Mouse (Mus musculus) heart, postnatal 10 days (tissue): Measurements from ENCODE around the gene A930017K11Rik. TPM values are rescaled to one million over a fixed set of nuclear protein-coding genes. Genes with fewer than 3 reads are reported as not detected.

Source experiments
- DNase-seq, 2 experiments: peaks; one replicate each; pipeline ENCODE4 v3.0.0; 2021
- intact Hi-C: fragments of 180-260 bp; cut with DNase I; formaldehyde crosslinking; loops from one replicate; pipeline ENCODE4 v1.15.1; 2025
- total RNA-seq, 2 experiments: library from RNA; stranded (reverse); gene quantifications; 2 replicates each; pipeline ENCODE4 v1.2.3; 2021

The A930017K11Rik gene
- total RNA-seq, result not detected

- intact Hi-C loops, result no loop called here
- peak in 1 of 2 experiments; percentile 13 for DNase-seq
Observed at GRCm38 (mm10) chr17:25951803-25952623, at the start of gene A930017K11Rik. A930017K11Rik (minus strand) TSS chr17:25952565.

- DNase-seq, result no peak
- intact Hi-C loops, result no loop called here
Observed at GRCm38 (mm10) chr17:25998425-25998824, 46.1 kb upstream of the A930017K11Rik start.

GRCm38 (mm10) chr17:25993489-25993888 is 41.1 kb upstream of the A930017K11Rik start:
- no peak for DNase-seq
- intact Hi-C loops, result no loop called here

- DNase-seq, result no peak
- intact Hi-C loops, result no loop called here
Observed at GRCm38 (mm10) chr17:25992274-25992673, 39.9 kb upstream of the A930017K11Rik start.

GRCm38 (mm10) chr17:25990331-25990730 is 38.0 kb upstream of the A930017K11Rik start:
- intact Hi-C loops, result no loop called here
- no peak for DNase-seq

GRCm38 (mm10) chr17:25985306-25986294 is 33.2 kb upstream of the A930017K11Rik start, which contains the start of gene Capn15:
Capn15 (minus strand) TSS chr17:25985796.
- DNase-seq, result peak; percentile 95 to 96
- intact Hi-C loops, result no loop called here

GRCm38 (mm10) chr17:25984556-25985305 is 32.4 kb upstream of the A930017K11Rik start:
- intact Hi-C loops, result no loop called here
- DNase-seq, result no peak

GRCm38 (mm10) chr17:25984066-25984465 is 31.7 kb upstream of the A930017K11Rik start:
- DNase-seq, result no peak
- intact Hi-C loops, result no loop called here

GRCm38 (mm10) chr17:25982913-25983312 is 30.5 kb upstream of the A930017K11Rik start:
- intact Hi-C loops, result no loop called here
- no peak for DNase-seq

GRCm38 (mm10) chr17:25980854-25981253 is 28.5 kb upstream of the A930017K11Rik start:
- intact Hi-C loops, result no loop called here

GRCm38 (mm10) chr17:25979829-25980738 is 27.7 kb upstream of the A930017K11Rik start:
- no peak for DNase-seq
- intact Hi-C loops, result no loop called here

More at GRCm38 (mm10) chr17:25980854-25981253, 28.5 kb upstream of the A930017K11Rik start:
- peak; percentile 65 to 71 for DNase-seq

GRCm38 (mm10) chr17:25970954-25971707 is 18.8 kb upstream of the A930017K11Rik start:
- intact Hi-C loops, result no loop called here
- DNase-seq, result no peak

GRCm38 (mm10) chr17:25970448-25970847 is 18.1 kb upstream of the A930017K11Rik start:
- no peak for DNase-seq
- intact Hi-C loops, result no loop called here

- DNase-seq, result no peak
- intact Hi-C loops, result no loop called here
Observed at GRCm38 (mm10) chr17:25968176-25968575, 15.8 kb upstream of the A930017K11Rik start.

- intact Hi-C loops, result no loop called here
- peak; percentile 47 to 55 for DNase-seq
Observed at GRCm38 (mm10) chr17:25967652-25968051, 15.3 kb upstream of the A930017K11Rik start.

- intact Hi-C loops, result no loop called here
- no peak for DNase-seq
Observed at GRCm38 (mm10) chr17:25964271-25964670, 11.9 kb upstream of the A930017K11Rik start.

GRCm38 (mm10) chr17:25962413-25962905 is 10.1 kb upstream of the A930017K11Rik start:
- intact Hi-C loops, result no loop called here
- DNase-seq, result no peak

- no peak for DNase-seq
- intact Hi-C loops, result no loop called here
Observed at GRCm38 (mm10) chr17:25961566-25961965, 9.2 kb upstream of the A930017K11Rik start.
